Comparison of ENCODE assay signal across 24 mouse cellular contexts in genomic region chr5:90565205-90565604, GRCm38 (mm10). TPM values are rescaled to one million over a fixed set of nuclear protein-coding genes. Genes with fewer than 3 reads are reported as not detected.
DNase-seq lines count a peak whose midpoint lies in the region; ATAC-seq and TF ChIP-seq lines count a peak whose summit lies in the region.
"Had no signal": no experiment of that assay in that cellular context is flagged by ENCODE, and none has a peak within 500 bp of the region (broad histone marks: within the 10 kb centered on the region; RNA-seq: fewer than 3 reads in every experiment).

No protein-coding gene starts in this region.

- no peak overlapping the region for H3K4me3 ChIP-seq in cortical plate, adult 2 months (ENCODE audit: insufficient read depth, low read length)
- H3K4me3 ChIP-seq in heart, embryonic 11.5 days (ENCODE audit: low read depth, low read length): no peak overlapping the region
- H3K4me3 ChIP-seq: embryonic facial prominence, embryonic 13.5 days; embryonic facial prominence, embryonic 15.5 days; erythroblast, embryonic 14.5 days; forebrain, embryonic 10.5 days; forebrain, embryonic 12.5 days had no signal

- no peak overlapping the region for H3K4me2 ChIP-seq in heart, embryonic 11.5 days
- H3K4me2 ChIP-seq: embryonic facial prominence, embryonic 13.5 days; embryonic facial prominence, embryonic 15.5 days; forebrain, embryonic 12.5 days had no signal

- 75% methylated on average over 6 of the region's 6 CpGs for WGBS in heart, embryonic 11.5 days (ENCODE audit: insufficient replicate concordance)

- H3K36me3 ChIP-seq in heart, embryonic 11.5 days (ENCODE audit: control insufficient read depth, insufficient read depth, low read length): no peaks in the 10 kb centered on the region
- H3K36me3 ChIP-seq: embryonic facial prominence, embryonic 13.5 days; embryonic facial prominence, embryonic 15.5 days; forebrain, embryonic 10.5 days; forebrain, embryonic 12.5 days had no signal

- H3K9ac ChIP-seq in heart, embryonic 11.5 days (ENCODE audit: low read depth, low read length): no peak overlapping the region
- H3K9ac ChIP-seq: embryonic facial prominence, embryonic 13.5 days; embryonic facial prominence, embryonic 15.5 days; forebrain, embryonic 12.5 days had no signal

- no peak for TF ChIP-seq CTCF in cortical plate, adult 2 months (IDR thresholded peaks at IDR 0.05; ENCODE audit: extremely low read depth, insufficient read depth, low read length)

- H3K27ac ChIP-seq in cortical plate, adult 2 months (ENCODE audit: insufficient read depth, low read length): peak overlapping the region; percentile 55; the same call in 1 of the 2 replicates
- no peak overlapping the region for H3K27ac ChIP-seq in heart, embryonic 11.5 days (ENCODE audit: low read depth, low read length)
- H3K27ac ChIP-seq: embryonic facial prominence, embryonic 13.5 days; embryonic facial prominence, embryonic 15.5 days; forebrain, embryonic 10.5 days; forebrain, embryonic 12.5 days had no signal

- H3K4me1 ChIP-seq in cortical plate, adult 2 months (ENCODE audit: control insufficient read depth, insufficient read depth, low read length): peaks cover 9% of the 10 kb centered on the region
- H3K4me1 ChIP-seq in heart, embryonic 11.5 days (ENCODE audit: control insufficient read depth, insufficient read depth, low read length): peaks cover 14% of the 10 kb centered on the region
- H3K4me1 ChIP-seq: embryonic facial prominence, embryonic 15.5 days; forebrain, embryonic 12.5 days had no signal

- H3K9me3 ChIP-seq in heart, embryonic 11.5 days (replicated peaks; ENCODE audit: control insufficient read depth, low read length): no peaks in the 10 kb centered on the region
- H3K9me3 ChIP-seq: embryonic facial prominence, embryonic 13.5 days; embryonic facial prominence, embryonic 15.5 days; forebrain, embryonic 10.5 days; forebrain, embryonic 12.5 days had no signal

- no peaks in the 10 kb centered on the region for H3K27me3 ChIP-seq in heart, embryonic 11.5 days (ENCODE audit: control insufficient read depth, insufficient read depth, low read length)
- H3K27me3 ChIP-seq: embryonic facial prominence, embryonic 13.5 days; embryonic facial prominence, embryonic 15.5 days; forebrain, embryonic 12.5 days had no signal

- no peak for TF ChIP-seq POLR2A in cortical plate, adult 2 months (IDR thresholded peaks at IDR 0.05; ENCODE audit: extremely low read depth, insufficient read depth, low read length)

- no peak for DNase-seq in frontal cortex, postnatal 14 days (ENCODE audit: low spot score in 2 of 2)
- DNase-seq in right cerebral cortex, adult 18-20 months: peak; percentile 8
- no peak for DNase-seq in right cerebral cortex, postnatal 10 days (ENCODE audit: low spot score in 2 of 2)
- no peak for DNase-seq in layer of hippocampus, adult 9-10 months (ENCODE audit: low spot score)
- DNase-seq: adrenal gland, adult 2 months; adrenal gland, postnatal 10 days; adrenal gland, postnatal 25 days; cerebellum, adult 11-12 months; cerebellum, adult 2 months; cerebellum, adult 9-10 months; cerebellum, postnatal 10 days; cerebellum, postnatal 25 days; embryo, embryonic 11 days had no signal

- ATAC-seq in frontal cortex, adult (ENCODE audit: low TSS enrichment): peak; percentile 15; the same call in 1 of the 2 replicates
- ATAC-seq in heart, embryonic 11.5 days (replicated peaks; ENCODE audit: insufficient number of reproducible peaks, low FRiP score, low TSS enrichment): no peak
- ATAC-seq: forebrain, embryonic 14.5 days had no signal

RNA-seq across cellular contexts. Expression of gene 5830473C10Rik, which starts 4.3 kb away (rescaled TPM):
- 0.11 and 0.13 TPM in 2 replicates for polyA plus RNA-seq in cortical plate, adult 2 months (2012; rRNA removed)
- not detected in 2 replicates for polyA plus RNA-seq in heart, embryonic 11.5 days (2014; fragmentation: Nextera tagmentation; extraction: Ambion mirVana)
- polyA plus RNA-seq: adrenal gland, adult 2 months; C2C12; cerebellum, adult 2 months; embryonic facial prominence, embryonic 11.5 days; embryonic facial prominence, embryonic 13.5 days; embryonic facial prominence, embryonic 15.5 days; erythroblast, embryonic 14.5 days; forebrain, embryonic 10.5 days; forebrain, embryonic 12.5 days; forebrain, embryonic 14.5 days had no signal

RNA-seq across cellular contexts. Expression of gene Afm, which starts 46.5 kb away (rescaled TPM):
- not detected in 2 replicates for polyA plus RNA-seq in cortical plate, adult 2 months (2012; rRNA removed)
- polyA plus RNA-seq in heart, embryonic 11.5 days (2014; fragmentation: Nextera tagmentation; extraction: Ambion mirVana): not detected in 2 replicates
- polyA plus RNA-seq: adrenal gland, adult 2 months; C2C12; cerebellum, adult 2 months; embryonic facial prominence, embryonic 11.5 days; embryonic facial prominence, embryonic 13.5 days; embryonic facial prominence, embryonic 15.5 days; erythroblast, embryonic 14.5 days; forebrain, embryonic 10.5 days; forebrain, embryonic 12.5 days; forebrain, embryonic 14.5 days had no signal
